Mouse (Mus musculus) layer of hippocampus, postnatal 25 days (tissue): ENCODE data around the gene Fryl. TPM values are rescaled to one million over a fixed set of nuclear protein-coding genes. Genes with fewer than 3 reads are reported as not detected.

Source experiments
- DNase-seq, 2 experiments: peaks; one replicate each; pipeline ENCODE4 v3.0.0; 2022; ENCODE audit warnings: mixed read lengths in 2 of 2, low spot score in 1 of 2; ENCODE audit errors: extremely low spot score in 1 of 2
- total RNA-seq, 2 experiments: library from RNA; stranded (reverse); gene quantifications; 2 replicates each; pipeline ENCODE4 v1.2.3; 2021

Gene Fryl
- total RNA-seq, 2 experiments from 2014 or later = 60.0 to 65.0 TPM

DNA sequence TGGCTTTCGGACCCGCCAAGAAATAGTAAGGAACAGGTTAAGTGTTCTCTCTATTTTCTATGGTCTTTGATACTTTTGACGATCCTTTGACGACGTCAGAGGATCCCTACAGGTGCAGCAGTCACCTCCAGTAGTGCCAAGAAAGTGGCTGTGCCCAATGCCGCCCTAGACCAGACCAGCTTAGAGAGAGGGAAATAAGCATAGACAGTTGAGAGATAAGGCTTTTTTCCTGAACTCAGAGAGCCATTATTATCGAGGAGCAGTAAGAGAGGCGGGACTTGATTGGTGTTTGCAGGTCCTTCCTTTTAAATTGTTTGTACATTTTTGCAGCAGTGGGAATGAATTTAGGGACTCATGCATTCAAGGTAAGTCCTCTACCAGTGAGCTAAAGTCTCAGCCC lies 1.3 kb upstream of the Fryl start:
- DNase-seq = no peak

GRCm38 (mm10) chr5:73257096-73257495 lies 677 bp upstream of the Fryl start:
- DNase-seq = no peak

GRCm38 (mm10) chr5:73255321-73256251 lies 833 bp downstream of the Fryl start:
- DNase-seq = peak; percentile 51 to 58

DNA sequence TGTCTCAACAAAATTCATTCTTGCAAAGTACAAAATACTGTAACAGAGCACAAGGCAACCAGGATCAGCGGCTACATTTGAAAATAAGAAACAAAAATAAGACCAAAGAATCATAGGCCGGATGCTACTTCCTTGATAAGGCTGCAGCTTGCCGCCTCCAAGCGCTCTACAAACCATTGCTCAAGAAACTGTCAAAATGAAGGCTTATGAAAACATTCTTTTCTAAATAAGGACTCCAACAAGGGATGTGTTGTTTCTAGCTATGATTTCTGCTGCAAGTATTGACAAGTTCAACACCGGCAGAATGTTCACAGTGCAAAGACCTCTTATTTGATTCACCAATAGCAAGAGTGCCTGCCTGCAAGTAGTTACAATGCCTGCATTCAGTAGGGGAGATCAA lies 1.8 kb downstream of the Fryl start:
- no peak for DNase-seq

- no peak for DNase-seq
Observed at GRCm38 (mm10) chr5:73252739-73253138, 3.7 kb downstream of the Fryl start.

DNA sequence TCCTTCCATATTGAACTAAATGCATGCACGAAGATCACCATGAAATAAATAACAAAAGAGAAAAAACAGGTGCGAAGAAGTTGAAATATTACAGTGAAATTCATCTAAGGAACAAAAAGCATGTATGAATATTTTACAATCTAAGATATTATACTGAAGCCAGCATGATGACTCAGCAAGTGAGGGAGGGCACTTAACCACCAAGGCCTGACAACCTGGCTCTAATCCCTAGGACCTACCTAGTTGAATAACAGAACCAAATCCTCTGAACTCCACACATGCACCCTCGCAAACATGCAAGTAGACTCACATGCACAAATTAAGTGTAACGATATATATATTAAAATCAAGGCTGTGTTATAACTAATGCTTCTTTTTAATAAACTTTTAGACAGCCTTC lies 7.1 kb downstream of the Fryl start:
- DNase-seq = no peak

DNA sequence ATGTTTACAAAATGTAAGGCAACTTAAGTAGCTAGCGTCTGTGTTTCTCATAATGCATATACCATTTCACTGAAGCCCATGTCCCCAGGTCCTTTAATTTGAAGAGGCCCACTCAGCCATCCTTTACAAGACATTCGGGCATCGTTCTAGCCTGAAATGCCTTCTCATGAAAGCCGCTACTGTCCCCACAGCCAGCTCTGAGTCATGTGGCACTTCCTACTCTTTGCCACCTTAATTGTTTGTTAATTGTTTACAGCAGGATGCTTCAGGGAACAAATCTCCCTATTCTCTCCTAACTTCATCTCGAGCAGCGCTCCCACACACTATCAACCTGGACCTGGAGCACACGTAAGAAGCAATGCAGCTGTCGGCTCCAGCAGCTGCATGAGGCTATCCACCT lies 8.2 kb downstream of the Fryl start:
- DNase-seq = no peak

GRCm38 (mm10) chr5:73246414-73246813 lies 10.0 kb downstream of the Fryl start:
- no peak for DNase-seq

GRCm38 (mm10) chr5:73244403-73244802 lies 12.0 kb downstream of the Fryl start:
- DNase-seq = no peak

DNA sequence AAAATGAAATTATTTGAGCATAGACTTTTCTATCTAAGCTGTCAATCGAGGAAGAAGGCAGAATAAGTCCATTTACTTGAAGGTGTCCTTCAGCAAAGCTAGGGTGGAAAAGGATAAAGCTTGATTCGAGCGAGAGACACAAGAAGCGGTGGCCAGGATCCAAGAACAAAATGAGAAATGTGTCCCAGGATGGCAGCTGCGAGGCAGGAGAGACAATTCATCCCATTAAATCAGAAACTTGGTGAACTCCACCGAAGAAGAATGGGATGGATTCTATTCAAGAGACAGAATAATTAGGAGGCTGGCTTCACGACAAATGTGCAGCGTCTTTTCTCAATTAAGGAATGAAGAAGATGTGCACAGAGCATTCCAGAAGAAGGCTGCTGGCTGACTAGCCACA lies 14.5 kb downstream of the Fryl start:
- no peak for DNase-seq

DNA sequence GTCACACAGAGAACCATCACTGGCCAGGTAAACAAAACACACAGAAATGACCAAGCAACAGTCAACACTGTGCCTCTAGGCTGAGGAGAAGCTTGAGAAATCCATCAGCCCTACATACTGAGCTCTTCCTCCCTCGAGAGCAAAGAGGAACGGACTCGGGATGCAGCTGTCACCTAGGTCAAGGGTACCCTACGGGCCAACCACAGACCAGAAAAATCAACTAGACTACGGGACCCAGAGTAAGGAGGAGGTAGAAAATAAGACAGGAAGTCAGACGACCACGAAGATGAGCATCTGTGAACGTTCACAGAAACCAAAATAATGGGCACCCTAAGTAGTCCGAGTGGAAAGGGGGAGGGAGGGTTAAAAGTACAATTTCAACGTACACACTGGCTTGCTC lies 15.1 kb downstream of the Fryl start:
- no peak for DNase-seq

DNA sequence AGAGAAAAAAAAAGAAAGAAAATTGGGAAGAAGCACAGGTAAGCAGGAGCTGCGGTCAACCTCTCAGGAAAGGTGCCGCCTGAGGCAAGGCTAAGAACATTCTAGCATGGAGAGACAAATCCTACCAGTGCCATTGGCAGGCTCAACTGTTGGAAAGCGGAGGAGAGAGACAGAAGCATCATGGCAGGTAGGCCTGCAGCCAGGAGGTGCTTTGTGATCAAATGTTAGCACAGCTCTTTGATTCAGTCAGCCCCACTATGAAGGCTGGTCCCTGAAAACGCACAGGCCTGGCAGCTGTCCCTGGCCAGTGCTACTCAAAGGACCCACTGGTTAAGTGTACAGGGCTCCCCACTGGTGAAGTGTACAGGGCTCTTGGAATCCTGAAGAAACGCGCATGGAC lies 16.0 kb downstream of the Fryl start:
- no peak for DNase-seq

DNA sequence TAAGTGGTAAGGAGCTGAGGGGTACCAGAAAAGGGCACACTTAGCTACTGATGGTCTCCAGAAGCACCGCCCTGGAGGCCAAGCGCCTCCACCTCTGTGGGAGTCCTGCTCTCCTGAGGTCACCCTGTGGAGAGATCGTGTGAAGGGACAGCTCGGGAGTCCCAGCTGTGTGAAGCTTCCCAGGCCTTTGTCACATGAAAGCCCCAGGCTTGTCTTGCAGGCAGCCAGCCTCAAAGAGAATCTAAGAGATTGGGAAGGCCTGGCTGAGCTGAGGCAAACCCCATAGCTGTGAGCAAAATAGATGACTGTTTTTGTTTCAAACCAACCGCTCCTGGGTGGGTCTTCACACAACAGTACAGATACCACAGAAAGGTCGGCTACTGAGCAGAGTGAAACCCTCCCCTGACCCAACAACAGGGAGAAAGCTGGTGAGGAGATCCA lies 19.5 kb downstream of the Fryl start:
- DNase-seq = no peak

DNA sequence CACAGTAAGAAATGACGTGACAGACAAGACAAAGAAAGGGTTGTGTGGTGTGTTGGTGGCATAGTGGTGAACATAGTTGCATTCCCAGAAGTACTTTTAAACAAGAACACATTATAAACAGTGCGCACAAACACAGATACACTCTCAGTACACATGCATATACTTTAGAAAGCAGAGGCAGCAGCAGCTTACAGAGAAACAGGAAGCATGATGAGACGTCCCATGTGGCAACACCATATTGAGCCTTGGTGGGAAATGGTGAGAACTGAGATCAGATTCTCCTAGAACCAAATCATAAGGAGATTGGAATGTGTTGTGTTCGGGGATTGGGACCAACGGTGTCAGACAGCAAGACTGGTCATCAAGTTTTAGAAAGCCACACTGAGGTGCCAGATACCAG lies 21.2 kb downstream of the Fryl start:
- no peak for DNase-seq

- DNase-seq = no peak
Observed at GRCm38 (mm10) chr5:73233018-73233881, 23.2 kb downstream of the Fryl start.

DNA sequence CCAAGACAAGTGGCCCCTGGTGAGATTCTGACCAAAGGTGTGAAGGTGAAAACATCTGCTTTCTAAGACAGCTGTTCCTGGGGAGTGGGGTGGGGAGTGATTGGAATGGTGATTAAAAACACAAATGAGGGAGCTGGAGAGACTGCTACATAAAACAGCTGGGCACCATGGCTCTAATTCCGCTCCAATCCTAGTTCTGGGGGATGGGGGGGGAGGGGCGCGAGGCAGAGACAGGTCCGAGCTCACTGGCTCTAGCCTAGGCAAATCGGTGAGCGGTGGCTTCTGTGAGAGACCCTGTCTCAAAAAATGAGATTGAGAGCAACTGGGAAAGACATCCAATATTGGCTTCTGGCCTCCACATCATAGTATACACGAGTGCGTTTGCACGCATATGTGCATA lies 24.2 kb downstream of the Fryl start:
- no peak for DNase-seq

GRCm38 (mm10) chr5:73231835-73232234 lies 24.6 kb downstream of the Fryl start:
- no peak for DNase-seq

- no peak for DNase-seq
Observed at GRCm38 (mm10) chr5:73230171-73230570, 26.2 kb downstream of the Fryl start.

DNA sequence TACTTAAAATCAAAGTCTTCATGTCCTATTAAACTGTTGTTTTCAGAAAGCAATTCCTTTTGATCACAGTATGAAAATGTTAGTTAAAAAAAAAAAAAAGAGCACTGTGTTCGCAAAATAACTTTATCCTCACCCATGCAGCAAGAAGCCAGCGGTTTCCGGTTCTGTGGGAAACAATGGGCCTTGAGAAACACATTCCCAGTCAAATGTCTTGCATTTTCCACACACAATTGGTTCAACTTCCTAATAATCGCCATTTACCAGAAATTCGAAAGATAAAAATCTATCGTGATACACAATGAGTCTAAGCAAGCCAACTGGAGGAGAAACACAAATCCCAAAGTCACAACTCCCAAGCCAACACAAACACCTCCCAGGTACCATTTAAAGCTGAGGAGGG lies 27.0 kb downstream of the Fryl start:
- no peak for DNase-seq

- no peak for DNase-seq
Observed at GRCm38 (mm10) chr5:73228291-73229049, 27.9 kb downstream of the Fryl start.
